Mouse (Mus musculus) lung, embryonic 16.5 days (tissue): ENCODE measurements around the gene F3. TPM values are rescaled to one million over a fixed set of nuclear protein-coding genes. Genes with fewer than 3 reads are reported as not detected.
A peak's percentile ranks its signal among the peaks of the same experiment; 100 is the strongest.
"Not testable (repeated sequence)": the region's sequence is repeated elsewhere in the genome, so short reads cannot be mapped to it uniquely, and the experiment has no call there.

Source experiments
- ATAC-seq: fragments of 200-750 bp; cut with Nextera tagmentation; 2 replicates; pipeline ENCODE4 v1.8.0; 2017; ENCODE audit warnings: low read depth, mild to moderate bottlenecking, moderate library complexity
- H3K27ac ChIP-seq: fragments of 300-500 bp; sonication (generic); 2 replicates; pipeline ENCODE4 v1.5.1; 2014; ENCODE audit warnings: mild to moderate bottlenecking, control low read depth, low read length
- H3K27me3 ChIP-seq: fragments of 300-500 bp; sonication (generic); 2 replicates; pipeline ENCODE4 v1.6.1; 2014; ENCODE audit warnings: low read depth, low read length, mixed read lengths; ENCODE audit not compliant: control insufficient read depth, insufficient read depth
- H3K36me3 ChIP-seq: fragments of 300-500 bp; sonication (generic); 2 replicates; pipeline ENCODE4 v1.6.1; 2014; ENCODE audit warnings: low read length; ENCODE audit not compliant: control insufficient read depth, insufficient read depth
- H3K4me1 ChIP-seq: fragments of 300-500 bp; sonication (generic); replicated peaks from 2 replicates; pipeline ENCODE4 v1.6.1; 2014; ENCODE audit warnings: low read length, mixed read lengths; ENCODE audit not compliant: control insufficient read depth, insufficient read depth
- H3K4me2 ChIP-seq: fragments of 300-500 bp; sonication (generic); 2 replicates; pipeline ENCODE4 v1.6.1; 2014; ENCODE audit warnings: low read depth, low read length, control low read depth
- H3K4me3 ChIP-seq: fragments of 300-500 bp; sonication (generic); 2 replicates; pipeline ENCODE4 v1.5.1; 2014; ENCODE audit warnings: mild to moderate bottlenecking, low read length, control low read depth
- H3K9ac ChIP-seq: fragments of 300-500 bp; sonication (generic); 2 replicates; pipeline ENCODE4 v1.6.1; 2014; ENCODE audit warnings: low read length, control low read depth
- H3K9me3 ChIP-seq: fragments of 300-500 bp; sonication (generic); 2 replicates; pipeline ENCODE4 v1.6.1; 2016; ENCODE audit warnings: low read length; ENCODE audit not compliant: control insufficient read depth
- WGBS: fragments of 180-500 bp; shearing (Covaris S2); extraction: QIAGEN DNeasy Blood & Tissue Kit; methylation state at CpG from one replicate; pipeline ENCODE4 v1.1.7; 2014; 5-methylcytosine and 5-hydroxymethylcytosine counted together
- polyA plus RNA-seq: library from polyadenylated mRNA; unstranded; fragments of >200 nt; fragmentation: Nextera tagmentation; extraction: Ambion mirVana; gene quantifications from 2 replicates; pipeline ENCODE4 v1.2.1, GENCODE M21; 2015

F3 gene
- polyA plus RNA-seq, 1 experiment from 2014 or later: 30.5 TPM

GRCm38 (mm10) chr3:121754319-121755090 lies 31.2 kb downstream of the F3 start:
- not testable (repeated sequence) for H3K4me2 ChIP-seq, H3K9me3 ChIP-seq, H3K27me3 ChIP-seq, H3K9ac ChIP-seq, H3K36me3 ChIP-seq, ATAC-seq, H3K27ac ChIP-seq, H3K4me1 ChIP-seq, H3K4me3 ChIP-seq
- WGBS: 71% methylated on average over 10 of the region's 10 CpGs

GRCm38 (mm10) chr3:121755152-121755551 lies 31.8 kb downstream of the F3 start:
- Histone ChIP-seq H3K27ac (no peak overlapping the region), H3K36me3 (peaks cover 6% of the 10 kb centered on the region), H3K4me3 (no peak overlapping the region), H3K27me3 (no peaks in the 10 kb centered on the region), H3K9ac (no peak overlapping the region), H3K4me1 (no peaks in the 10 kb centered on the region), H3K9me3 (no peaks in the 10 kb centered on the region), H3K4me2 (no peak overlapping the region)
- 26% methylated on average over 3 of the region's 3 CpGs for WGBS
- ATAC-seq: peak; percentile 17; the same call in 1 of the 2 replicates

GRCm38 (mm10) chr3:121758373-121758772 lies 35.0 kb downstream of the F3 start:
- H3K9me3 ChIP-seq: no peaks in the 10 kb centered on the region
- ATAC-seq: no peak
- H3K4me2 ChIP-seq: no peak overlapping the region
- peaks cover 14% of the 10 kb centered on the region for H3K36me3 ChIP-seq
- no peaks in the 10 kb centered on the region for H3K27me3 ChIP-seq
- no peak overlapping the region for H3K9ac ChIP-seq
- WGBS: 25% methylated on average over 7 of the region's 7 CpGs
- no peak overlapping the region for H3K27ac ChIP-seq
- no peaks in the 10 kb centered on the region for H3K4me1 ChIP-seq
- no peak overlapping the region for H3K4me3 ChIP-seq

- Histone ChIP-seq H3K27ac (no peak overlapping the region), H3K36me3 (peaks cover 30% of the 10 kb centered on the region), H3K4me2 (no peak overlapping the region), H3K9me3 (no peaks in the 10 kb centered on the region), H3K4me3 (no peak overlapping the region), H3K9ac (no peak overlapping the region), H3K4me1 (no peaks in the 10 kb centered on the region), H3K27me3 (no peaks in the 10 kb centered on the region)
- WGBS: 57% methylated on average over 4 of the region's 4 CpGs
- peak; percentile 78; the same call in 1 of the 2 replicates for ATAC-seq
Observed at GRCm38 (mm10) chr3:121762056-121762852, 38.9 kb downstream of the F3 start.

- Histone ChIP-seq H3K27me3 (no peaks in the 10 kb centered on the region), H3K4me2 (no peak overlapping the region), H3K9me3 (no peaks in the 10 kb centered on the region), H3K4me3 (no peak overlapping the region), H3K9ac (no peak overlapping the region), H3K36me3 (peaks cover 50% of the 10 kb centered on the region), H3K4me1 (no peaks in the 10 kb centered on the region), H3K27ac (no peak overlapping the region)
- ATAC-seq: no peak
Observed at GRCm38 (mm10) chr3:121766048-121766447, 42.7 kb downstream of the F3 start.

- Histone ChIP-seq H3K4me2 (no peak overlapping the region), H3K9me3 (no peaks in the 10 kb centered on the region), H3K9ac (no peak overlapping the region), H3K27ac (no peak overlapping the region), H3K4me3 (no peak overlapping the region), H3K4me1 (no peaks in the 10 kb centered on the region), H3K36me3 (peaks cover 52% of the 10 kb centered on the region), H3K27me3 (no peaks in the 10 kb centered on the region)
- no peak for ATAC-seq
- WGBS: 75% methylated on average over 5 of the region's 5 CpGs
Observed at GRCm38 (mm10) chr3:121766818-121767217, 43.5 kb downstream of the F3 start.

- no peak for ATAC-seq
- Histone ChIP-seq H3K4me2 (no peak overlapping the region), H3K4me1 (no peaks in the 10 kb centered on the region), H3K9me3 (no peaks in the 10 kb centered on the region), H3K9ac (no peak overlapping the region), H3K27me3 (no peaks in the 10 kb centered on the region), H3K4me3 (no peak overlapping the region), H3K36me3 (peaks cover 49% of the 10 kb centered on the region), H3K27ac (no peak overlapping the region)
- WGBS: 88% methylated on average over 3 of the region's 3 CpGs
Observed at GRCm38 (mm10) chr3:121768770-121769169, 45.4 kb downstream of the F3 start.

GRCm38 (mm10) chr3:121773336-121773735 lies 50.0 kb downstream of the F3 start:
- H3K9ac ChIP-seq, H3K9me3 ChIP-seq, H3K4me2 ChIP-seq, ATAC-seq, H3K4me3 ChIP-seq, H3K27me3 ChIP-seq, H3K27ac ChIP-seq, H3K4me1 ChIP-seq: not testable (repeated sequence)
- H3K36me3 ChIP-seq: peaks cover 38% of the 10 kb centered on the region
- 95% methylated on average over 4 of the region's 4 CpGs for WGBS

GRCm38 (mm10) chr3:121777943-121778342 lies 54.6 kb downstream of the F3 start:
- Histone ChIP-seq H3K36me3 (peaks cover 18% of the 10 kb centered on the region), H3K27me3 (no peaks in the 10 kb centered on the region), H3K4me2 (no peak overlapping the region), H3K9me3 (no peaks in the 10 kb centered on the region), H3K4me1 (no peaks in the 10 kb centered on the region), H3K4me3 (no peak overlapping the region), H3K9ac (no peak overlapping the region), H3K27ac (no peak overlapping the region)
- WGBS: 48% methylated on average over 7 of the region's 7 CpGs
- peak; percentile 70; the same call in 1 of the 2 replicates for ATAC-seq
